Mouse (Mus musculus) lung, adult 2 months (tissue): ENCODE measurements around the gene Cflar.

Experiments used
- CTCF ChIP-seq: fragments of 200-500 bp; IDR thresholded peaks from 2 replicates; pipeline ENCODE4 v1.5.1; 2011; ENCODE audit warnings: mild to moderate bottlenecking, low read length, control low read depth; ENCODE audit not compliant: insufficient read depth
- POLR2A ChIP-seq: fragments of 200-500 bp; IDR thresholded peaks from 2 replicates; pipeline ENCODE4 v1.6.1; 2011; ENCODE audit warnings: low read depth, mild to moderate bottlenecking, control low read depth, low read length, borderline replicate concordance; ENCODE audit errors: extremely low read depth

GRCm38 (mm10) chr1:58675011-58675410 lies 36.3 kb upstream of the Cflar start:
- TF ChIP-seq CTCF, result no peak
- no peak for TF ChIP-seq POLR2A
